Mouse (Mus musculus) megakaryocyte, embryonic 14.5 days (primary cell): Measurements from ENCODE around the gene Igf2r.

ENCODE experiments used
- FLI1 ChIP-seq: IDR thresholded peaks from 2 replicates; pipeline ENCODE4 v1.6.1; 2012; ENCODE audit warnings: low read length, inconsistent platforms, mixed read lengths
- GATA1 ChIP-seq: IDR thresholded peaks from 3 replicates; pipeline ENCODE4 v1.6.1; 2012; ENCODE audit warnings: mixed read lengths, low read length, inconsistent platforms, borderline replicate concordance

GRCm38 (mm10) chr17:12740317-12740716 is 29.1 kb downstream of the Igf2r start:
- TF ChIP-seq GATA1: no peak
- no peak for TF ChIP-seq FLI1
